Comparison of ENCODE assay signal across 15 mouse cellular contexts in the genomic region with DNA sequence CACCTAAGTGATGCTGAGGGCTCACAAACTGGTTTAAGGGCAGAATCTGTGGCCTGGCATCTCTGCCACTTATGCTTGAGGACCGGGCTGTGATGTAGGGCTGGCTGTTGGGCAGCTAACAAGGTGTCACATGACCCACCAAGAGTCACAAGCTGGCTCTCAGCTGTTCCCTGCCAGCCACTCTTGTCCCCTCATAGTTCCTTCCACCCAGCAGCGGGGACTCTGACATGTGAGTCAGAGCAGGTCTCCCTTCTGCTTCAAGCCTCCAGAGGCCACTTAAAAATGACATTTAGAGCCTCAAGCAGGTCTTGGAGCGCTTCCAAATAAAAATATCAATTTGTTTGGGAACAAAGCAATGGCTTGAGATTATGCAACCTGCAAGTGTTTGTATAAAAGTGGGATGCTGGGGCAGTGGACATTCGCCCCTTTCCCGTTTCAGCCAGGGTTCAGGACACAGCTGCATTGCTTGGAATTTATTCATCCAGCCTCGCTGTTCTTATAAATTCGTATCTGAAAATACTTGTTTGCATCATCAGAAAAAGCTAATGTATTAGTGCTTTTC.
DNase-seq lines count a peak whose midpoint lies in the region; ATAC-seq lines count a peak whose summit lies in the region.
"Had no signal": no experiment of that assay in that cellular context is flagged by ENCODE, and none has a peak within 500 bp of the region (broad histone marks: within the 10 kb centered on the region; RNA-seq: fewer than 3 reads in every experiment).

No protein-coding gene starts in this region.

- WGBS in forebrain, embryonic 12.5 days, result 75% methylated on average over 7 of the region's 7 CpGs
- WGBS in forebrain, embryonic 11.5 days, result 83% methylated on average over 7 of the region's 7 CpGs
- WGBS in liver, embryonic 15.5 days (ENCODE audit: insufficient replicate concordance), result 63% methylated on average over 7 of the region's 7 CpGs
- WGBS in liver, embryonic 11.5 days, result 79% methylated on average over 7 of the region's 7 CpGs
- WGBS in limb, embryonic 10.5 days, result 88% methylated on average over 7 of the region's 7 CpGs
- WGBS in midbrain, embryonic 15.5 days, result 68% methylated on average over 7 of the region's 7 CpGs

- H3K27me3 ChIP-seq in forebrain, embryonic 12.5 days, result no peaks in the 10 kb centered on the region
- no peaks in the 10 kb centered on the region for H3K27me3 ChIP-seq in forebrain, embryonic 11.5 days (ENCODE audit: control insufficient read depth, insufficient read depth, low read length)
- H3K27me3 ChIP-seq in liver, embryonic 15.5 days, result no peaks in the 10 kb centered on the region
- H3K27me3 ChIP-seq in liver, embryonic 11.5 days (replicated peaks; ENCODE audit: control insufficient read depth, insufficient read depth, low read length), result no peaks in the 10 kb centered on the region
- H3K27me3 ChIP-seq in limb, embryonic 10.5 days (ENCODE audit: low read depth, poor library complexity, severe bottlenecking), result 0 out of 2 replicates have a peak, but pooled peaks cover 8% of the 10 kb centered on the region
- H3K27me3 ChIP-seq in midbrain, embryonic 15.5 days (replicated peaks), result no peaks in the 10 kb centered on the region
- H3K27me3 ChIP-seq: embryonic facial prominence, embryonic 12.5 days; hindbrain, embryonic 13.5 days had no signal

- H3K27ac ChIP-seq in forebrain, embryonic 12.5 days, result peak overlapping the region; percentile 47; the same call in 1 of the 2 replicates
- no peak overlapping the region for H3K27ac ChIP-seq in forebrain, embryonic 11.5 days (ENCODE audit: low read depth, low read length)
- H3K27ac ChIP-seq in liver, embryonic 15.5 days (replicated peaks), result peak overlapping the region; percentile 80
- H3K27ac ChIP-seq in liver, embryonic 11.5 days (ENCODE audit: low read depth, low read length), result no peak overlapping the region
- peak overlapping the region; percentile 2; the same call in 1 of the 2 replicates for H3K27ac ChIP-seq in limb, embryonic 10.5 days
- no peak overlapping the region for H3K27ac ChIP-seq in midbrain, embryonic 15.5 days
- H3K27ac ChIP-seq: embryonic facial prominence, embryonic 12.5 days; hindbrain, embryonic 13.5 days had no signal

- peaks cover 20% of the 10 kb centered on the region for H3K4me1 ChIP-seq in forebrain, embryonic 12.5 days
- no peaks in the 10 kb centered on the region for H3K4me1 ChIP-seq in forebrain, embryonic 11.5 days (replicated peaks; ENCODE audit: control insufficient read depth, insufficient read depth, low read length)
- peaks cover 67% of the 10 kb centered on the region for H3K4me1 ChIP-seq in liver, embryonic 15.5 days (replicated peaks)
- peaks cover 19% of the 10 kb centered on the region for H3K4me1 ChIP-seq in liver, embryonic 11.5 days (replicated peaks; ENCODE audit: control insufficient read depth, insufficient read depth, low read length)
- peaks cover 68% of the 10 kb centered on the region for H3K4me1 ChIP-seq in limb, embryonic 10.5 days
- H3K4me1 ChIP-seq in midbrain, embryonic 15.5 days, result peaks cover 12% of the 10 kb centered on the region; the same call in 1 of the 2 replicates

- ATAC-seq in forebrain, embryonic 12.5 days (ENCODE audit: low FRiP score), result no peak
- ATAC-seq in forebrain, embryonic 11.5 days (replicated peaks; ENCODE audit: low FRiP score), result no peak
- no peak for ATAC-seq in liver, embryonic 15.5 days (ENCODE audit: insufficient read depth)
- ATAC-seq in liver, embryonic 11.5 days (replicated peaks; ENCODE audit: low FRiP score), result no peak
- ATAC-seq in midbrain, embryonic 15.5 days (replicated peaks), result no peak

- H3K36me3 ChIP-seq in forebrain, embryonic 12.5 days (replicated peaks), result no peaks in the 10 kb centered on the region
- no peaks in the 10 kb centered on the region for H3K36me3 ChIP-seq in forebrain, embryonic 11.5 days (ENCODE audit: control insufficient read depth, insufficient read depth, low read length)
- H3K36me3 ChIP-seq in liver, embryonic 15.5 days (replicated peaks), result no peaks in the 10 kb centered on the region
- no peaks in the 10 kb centered on the region for H3K36me3 ChIP-seq in liver, embryonic 11.5 days (ENCODE audit: control insufficient read depth, insufficient read depth, low read length)
- H3K36me3 ChIP-seq in limb, embryonic 10.5 days, result no peaks in the 10 kb centered on the region
- no peaks in the 10 kb centered on the region for H3K36me3 ChIP-seq in midbrain, embryonic 15.5 days (replicated peaks)
- H3K36me3 ChIP-seq: embryonic facial prominence, embryonic 12.5 days; hindbrain, embryonic 13.5 days had no signal

- no peak overlapping the region for H3K9ac ChIP-seq in forebrain, embryonic 12.5 days
- no peak overlapping the region for H3K9ac ChIP-seq in forebrain, embryonic 11.5 days (ENCODE audit: low read length)
- H3K9ac ChIP-seq in liver, embryonic 15.5 days, result no peak overlapping the region
- no peak overlapping the region for H3K9ac ChIP-seq in liver, embryonic 11.5 days (ENCODE audit: low read depth, low read length)
- no peak overlapping the region for H3K9ac ChIP-seq in midbrain, embryonic 15.5 days
- H3K9ac ChIP-seq: embryonic facial prominence, embryonic 12.5 days; hindbrain, embryonic 13.5 days had no signal

- no peak overlapping the region for H3K4me3 ChIP-seq in forebrain, embryonic 12.5 days (replicated peaks)
- H3K4me3 ChIP-seq in forebrain, embryonic 11.5 days (ENCODE audit: low read depth, low read length), result no peak overlapping the region
- no peak overlapping the region for H3K4me3 ChIP-seq in liver, embryonic 15.5 days (replicated peaks)
- H3K4me3 ChIP-seq in liver, embryonic 11.5 days (ENCODE audit: low read depth, low read length), result no peak overlapping the region
- H3K4me3 ChIP-seq in limb, embryonic 10.5 days, result no peak overlapping the region
- no peak overlapping the region for H3K4me3 ChIP-seq in midbrain, embryonic 15.5 days
- H3K4me3 ChIP-seq: embryonic facial prominence, embryonic 12.5 days; hindbrain, embryonic 13.5 days; megakaryocyte, embryonic 14.5 days had no signal

- H3K4me2 ChIP-seq in forebrain, embryonic 12.5 days, result no peak overlapping the region
- no peak overlapping the region for H3K4me2 ChIP-seq in forebrain, embryonic 11.5 days (ENCODE audit: low read depth, low read length, severe bottlenecking)
- H3K4me2 ChIP-seq in liver, embryonic 15.5 days, result no peak overlapping the region
- H3K4me2 ChIP-seq in liver, embryonic 11.5 days, result no peak overlapping the region
- H3K4me2 ChIP-seq in midbrain, embryonic 15.5 days, result no peak overlapping the region
- H3K4me2 ChIP-seq: embryonic facial prominence, embryonic 12.5 days; hindbrain, embryonic 13.5 days had no signal

- no peak for DNase-seq in forebrain, embryonic 11.5 days (ENCODE audit: low spot score)
- no peak for DNase-seq in liver, embryonic 11.5 days (ENCODE audit: low spot score)
- no peak for DNase-seq in limb, embryonic 10.5 days (ENCODE audit: low spot score)
- no peak for DNase-seq in right cerebral cortex, postnatal 4 days
- no peak for DNase-seq in right cerebral cortex, postnatal 10 days (ENCODE audit: low spot score in 2 of 2)
- DNase-seq: cerebellum, adult 9-11 months; kidney, adult 18-20 months; retina, postnatal 1 day; thymus, postnatal 25 days had no signal

- H3K9me3 ChIP-seq in forebrain, embryonic 12.5 days, result no peaks in the 10 kb centered on the region
- H3K9me3 ChIP-seq in forebrain, embryonic 11.5 days (ENCODE audit: control insufficient read depth, low read length), result no peaks in the 10 kb centered on the region
- no peaks in the 10 kb centered on the region for H3K9me3 ChIP-seq in liver, embryonic 15.5 days (replicated peaks)
- no peaks in the 10 kb centered on the region for H3K9me3 ChIP-seq in liver, embryonic 11.5 days (ENCODE audit: control insufficient read depth, low read length)
- no peaks in the 10 kb centered on the region for H3K9me3 ChIP-seq in limb, embryonic 10.5 days (replicated peaks)
- no peaks in the 10 kb centered on the region for H3K9me3 ChIP-seq in midbrain, embryonic 15.5 days
- H3K9me3 ChIP-seq: embryonic facial prominence, embryonic 12.5 days; hindbrain, embryonic 13.5 days had no signal

Comparison
In these comparisons a context has a peak if more than half of its experiments do, and no peak if none do; other contexts are left out.
1. H3K27ac ChIP-seq: peak in forebrain, embryonic 12.5 days (single experiment), liver, embryonic 15.5 days (single experiment) and limb, embryonic 10.5 days (single experiment); none in forebrain, embryonic 11.5 days (single experiment), liver, embryonic 11.5 days (single experiment) and midbrain, embryonic 15.5 days (single experiment).